Mouse (Mus musculus) neural tube, embryonic 15.5 days (tissue): ENCODE data around the gene Arcn1. TPM values are rescaled to one million over a fixed set of nuclear protein-coding genes. Genes with fewer than 3 reads are reported as not detected.

Experiments used
- ATAC-seq: fragments of 200-750 bp; cut with Nextera tagmentation; 2 replicates; pipeline ENCODE4 v1.8.0; 2017; ENCODE audit warnings: mild to moderate bottlenecking, moderate TSS enrichment, moderate library complexity; ENCODE audit not compliant: low FRiP score
- H3K27ac ChIP-seq: fragments of 300-500 bp; sonication (generic); replicated peaks from 2 replicates; pipeline ENCODE4 v1.5.1; 2015; ENCODE audit warnings: mild to moderate bottlenecking, inconsistent platforms
- H3K27me3 ChIP-seq: fragments of 300-500 bp; sonication (generic); replicated peaks from 2 replicates; pipeline ENCODE4 v1.6.1; 2015; ENCODE audit warnings: inconsistent platforms
- H3K36me3 ChIP-seq: fragments of 300-500 bp; sonication (generic); 2 replicates; pipeline ENCODE4 v1.6.1; 2015; ENCODE audit warnings: inconsistent platforms
- H3K4me1 ChIP-seq: fragments of 300-500 bp; sonication (generic); 2 replicates; pipeline ENCODE4 v1.6.1; 2015; ENCODE audit warnings: inconsistent platforms
- H3K4me2 ChIP-seq: fragments of 300-500 bp; sonication (generic); 2 replicates; pipeline ENCODE4 v1.6.1; 2015; ENCODE audit warnings: inconsistent platforms, mild to moderate bottlenecking, moderate library complexity
- H3K4me3 ChIP-seq: fragments of 300-500 bp; sonication (generic); replicated peaks from 2 replicates; pipeline ENCODE4 v1.5.1; 2015; ENCODE audit warnings: mild to moderate bottlenecking, inconsistent platforms
- H3K9ac ChIP-seq: fragments of 300-500 bp; sonication (generic); replicated peaks from 2 replicates; pipeline ENCODE4 v1.6.1; 2015; ENCODE audit warnings: mild to moderate bottlenecking, inconsistent platforms
- H3K9me3 ChIP-seq: fragments of 300-500 bp; sonication (generic); replicated peaks from 2 replicates; pipeline ENCODE4 v1.6.1; 2016; ENCODE audit warnings: inconsistent platforms
- WGBS: fragments of 180-500 bp; shearing (Covaris S2); methylation state at CpG from one replicate; pipeline ENCODE4 v1.1.7; 2015; ENCODE audit warnings: mixed read lengths; 5-methylcytosine and 5-hydroxymethylcytosine counted together
- polyA plus RNA-seq: library from polyadenylated mRNA; unstranded; fragments of >200 nt; fragmentation: Nextera tagmentation; extraction: Ambion mirVana; gene quantifications from 2 replicates; pipeline ENCODE4 v1.2.1, GENCODE M21; 2015

Gene Arcn1
- polyA plus RNA-seq, 1 experiment from 2014 or later: 135 TPM

GRCm38 (mm10) chr9:44699196-44699595 lies 68.4 kb downstream of the Arcn1 start:
- no peak overlapping the region for H3K9ac ChIP-seq
- no peak for ATAC-seq
- H3K4me1 ChIP-seq: no peaks in the 10 kb centered on the region
- no peaks in the 10 kb centered on the region for H3K9me3 ChIP-seq
- H3K27me3 ChIP-seq: no peaks in the 10 kb centered on the region
- H3K4me2 ChIP-seq: no peak overlapping the region
- 89% methylated on average over 10 of the region's 10 CpGs for WGBS
- H3K27ac ChIP-seq: no peak overlapping the region
- peaks cover 98% of the 10 kb centered on the region for H3K36me3 ChIP-seq
- H3K4me3 ChIP-seq: no peak overlapping the region

- ATAC-seq: no peak
- Histone ChIP-seq H3K9ac (no peak overlapping the region), H3K4me2 (no peak overlapping the region), H3K27ac (no peak overlapping the region), H3K9me3 (no peaks in the 10 kb centered on the region), H3K4me3 (no peak overlapping the region), H3K36me3 (peaks cover 98% of the 10 kb centered on the region), H3K27me3 (no peaks in the 10 kb centered on the region), H3K4me1 (no peaks in the 10 kb centered on the region)
- 94% methylated on average over 16 of the region's 16 CpGs for WGBS
Measured at GRCm38 (mm10) chr9:44697866-44698265, 69.8 kb downstream of the Arcn1 start.

- WGBS: 87% methylated on average over 11 of the region's 11 CpGs
- Histone ChIP-seq H3K27ac (no peak overlapping the region), H3K36me3 (peaks cover 73% of the 10 kb centered on the region), H3K9me3 (no peaks in the 10 kb centered on the region), H3K4me2 (no peak overlapping the region), H3K27me3 (no peaks in the 10 kb centered on the region), H3K9ac (no peak overlapping the region), H3K4me3 (no peak overlapping the region), H3K4me1 (peaks cover 5% of the 10 kb centered on the region; the same call in 1 of the 2 replicates)
- ATAC-seq: no peak
Measured at GRCm38 (mm10) chr9:44693071-44693470, 74.6 kb downstream of the Arcn1 start.

GRCm38 (mm10) chr9:44691671-44692520 lies 75.7 kb downstream of the Arcn1 start:
- WGBS: 75% methylated on average over 21 of the region's 21 CpGs
- Histone ChIP-seq H3K27me3 (no peaks in the 10 kb centered on the region), H3K4me1 (peaks cover 8% of the 10 kb centered on the region), H3K36me3 (peaks cover 72% of the 10 kb centered on the region), H3K4me3 (no peak overlapping the region), H3K27ac (no peak overlapping the region), H3K9me3 (no peaks in the 10 kb centered on the region), H3K4me2 (no peak overlapping the region), H3K9ac (no peak overlapping the region)
- ATAC-seq: no peak

Other genes starting within 250 kb of the Arcn1 start
- gene Cxcr5, start 206.0 kb downstream of the Arcn1 start, polyA plus RNA-seq: 0.26 TPM in 1 of 2 replicates, not detected in the other
- gene Ddx6, start 163.0 kb downstream of the Arcn1 start, polyA plus RNA-seq: 15.1 and 16.8 TPM in 2 replicates
- not detected in 2 replicates for gene Treh, start 94.6 kb downstream of the Arcn1 start, polyA plus RNA-seq
- gene Phldb1, start 32.6 kb downstream of the Arcn1 start, polyA plus RNA-seq: 30.2 and 36.1 TPM in 2 replicates
- 133 and 136 TPM in 2 replicates for gene Ift46, start 63 bp upstream of the Arcn1 start, polyA plus RNA-seq
- gene Tmem25, start 31.5 kb upstream of the Arcn1 start, polyA plus RNA-seq: 25.8 and 28.9 TPM in 2 replicates
- gene Ttc36, start 35.2 kb upstream of the Arcn1 start, polyA plus RNA-seq: 0.22 and 0.77 TPM in 2 replicates
- gene Kmt2a, start 113.5 kb upstream of the Arcn1 start, polyA plus RNA-seq: 20.3 and 23.3 TPM in 2 replicates
- 830 and 890 TPM in 2 replicates for gene Atp5l, start 152.9 kb upstream of the Arcn1 start, polyA plus RNA-seq
- gene Ube4a, start 197.8 kb upstream of the Arcn1 start, polyA plus RNA-seq: 31.8 and 34.2 TPM in 2 replicates
- 114 TPM in 1 of 2 replicates, not detected in the other for gene Cd3g, start 212.6 kb upstream of the Arcn1 start, polyA plus RNA-seq
- 31.2 TPM in 1 of 2 replicates, not detected in the other for gene Cd3d, start 213.9 kb upstream of the Arcn1 start, polyA plus RNA-seq
- gene Cd3e, start 241.8 kb upstream of the Arcn1 start, polyA plus RNA-seq: 0.19 and 57.9 TPM in 2 replicates